Mouse (Mus musculus) brain, embryonic 14.5 days (tissue): ENCODE measurements at regions not wholly inside any gene's neighbourhood (a gene's known extent, or its start where the extent isn't known, plus 50 kb on each side); places are given as distances from the start of the nearest gene placed in this dataset.
A peak's percentile ranks its signal among the peaks of the same experiment; 100 is the strongest.
"Not testable (repeated sequence)": the region's sequence is repeated elsewhere in the genome, so short reads cannot be mapped to it uniquely, and the experiment has no call there.

Source experiments
- DNase-seq: peaks from one replicate; pipeline ENCODE4 v3.0.0-alpha.2; 2011; ENCODE audit warnings: low read depth
- CTCF ChIP-seq: fragments of 200-500 bp; IDR thresholded peaks from 2 replicates; pipeline ENCODE4 v1.5.1; 2012; ENCODE audit warnings: inconsistent platforms, mild to moderate bottlenecking, moderate library complexity, borderline replicate concordance; ENCODE audit not compliant: insufficient read depth, insufficient read length; ENCODE audit errors: extremely low read depth
- POLR2A ChIP-seq: fragments of 200-500 bp; IDR thresholded peaks from 2 replicates; pipeline ENCODE4 v1.6.1; 2012; ENCODE audit warnings: mild to moderate bottlenecking, inconsistent platforms, borderline replicate concordance; ENCODE audit not compliant: poor library complexity, insufficient read depth, insufficient read length, severe bottlenecking; ENCODE audit errors: extremely low read depth

- DNase-seq: peak; percentile 61
- no peak for TF ChIP-seq POLR2A
- TF ChIP-seq CTCF: no peak
These were observed 212.5 kb downstream of the Fgf9 start for GRCm38 (mm10) chr14:58282708-58283290.

GRCm38 (mm10) chr14:58282264-58282663 lies 211.9 kb downstream of the Fgf9 start:
- DNase-seq: no peak
- TF ChIP-seq POLR2A (no peak), CTCF (no peak)

GRCm38 (mm10) chr14:58274440-58274839 lies 204.1 kb downstream of the Fgf9 start:
- DNase-seq: not testable (repeated sequence)

GRCm38 (mm10) chr14:58273693-58274419 lies 203.5 kb downstream of the Fgf9 start:
- TF ChIP-seq CTCF (no peak), POLR2A (no peak)
- no peak for DNase-seq

GRCm38 (mm10) chr14:58265373-58265772 lies 195.0 kb downstream of the Fgf9 start:
- no peak for TF ChIP-seq CTCF
- TF ChIP-seq POLR2A: no peak
- peak; percentile 8 for DNase-seq

GRCm38 (mm10) chr14:58264401-58264800 lies 194.1 kb downstream of the Fgf9 start:
- DNase-seq: no peak
- TF ChIP-seq CTCF: no peak
- no peak for TF ChIP-seq POLR2A

GRCm38 (mm10) chr14:58253369-58253968 lies 183.1 kb downstream of the Fgf9 start:
- TF ChIP-seq CTCF: no peak
- TF ChIP-seq POLR2A: no peak
- peak; percentile 68 for DNase-seq

- DNase-seq: no peak
- TF ChIP-seq POLR2A: no peak
- no peak for TF ChIP-seq CTCF
These were observed 155.5 kb downstream of the Fgf9 start for GRCm38 (mm10) chr14:58225869-58226268.

GRCm38 (mm10) chr14:58224419-58224818 lies 154.1 kb downstream of the Fgf9 start:
- TF ChIP-seq CTCF (no peak), POLR2A (no peak)
- DNase-seq: no peak

GRCm38 (mm10) chr14:58208401-58208800 lies 138.1 kb downstream of the Fgf9 start:
- no peak for TF ChIP-seq CTCF
- no peak for TF ChIP-seq POLR2A
- DNase-seq: no peak

- DNase-seq: peak; percentile 32
- TF ChIP-seq CTCF: no peak
- no peak for TF ChIP-seq POLR2A
These were observed 132.4 kb downstream of the Fgf9 start for GRCm38 (mm10) chr14:58202607-58203295.

- DNase-seq: no peak
- TF ChIP-seq POLR2A (no peak), CTCF (no peak)
These were observed 119.6 kb downstream of the Fgf9 start for GRCm38 (mm10) chr14:58189948-58190347.

GRCm38 (mm10) chr14:58182869-58183268 lies 112.5 kb downstream of the Fgf9 start:
- no peak for TF ChIP-seq CTCF
- TF ChIP-seq POLR2A: no peak
- DNase-seq: no peak
